13 mouse cellular contexts compared by ENCODE assay signal in the genomic region with DNA sequence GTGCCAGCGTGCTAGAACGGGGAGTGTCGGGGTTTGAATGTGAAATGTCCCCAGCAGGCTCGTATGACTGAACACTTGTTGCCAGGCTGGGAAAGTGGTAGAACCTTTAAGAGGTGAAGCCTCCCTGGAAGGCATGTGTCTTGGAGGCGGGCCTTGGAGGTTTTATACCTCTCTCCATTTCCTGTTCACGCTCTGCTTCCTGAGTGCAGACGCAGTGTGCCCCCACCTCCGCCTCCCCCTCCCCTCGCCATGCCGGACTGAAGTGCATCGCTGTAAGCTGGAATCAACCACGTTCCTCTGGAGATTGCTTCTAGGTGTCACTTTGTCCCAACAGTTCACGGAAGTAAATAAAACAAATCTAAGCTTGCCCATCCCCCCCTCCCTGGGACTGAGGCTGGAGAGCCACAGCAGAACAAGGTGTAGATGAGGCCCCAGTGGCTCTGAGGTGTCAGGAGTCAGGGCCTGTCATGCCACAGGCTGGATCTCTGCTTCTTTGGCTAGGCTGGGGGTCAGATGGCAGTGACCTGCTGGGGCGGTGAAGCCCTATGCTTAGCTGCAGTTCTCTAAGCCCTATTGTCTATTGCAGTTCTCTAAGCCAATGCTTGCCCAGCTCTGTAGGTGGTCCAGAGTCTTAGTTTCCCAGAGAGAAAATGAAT. TPM values are rescaled to one million over a fixed set of nuclear protein-coding genes. Genes with fewer than 3 reads are reported as not detected.
DNase-seq lines count a peak whose midpoint lies in the region; ATAC-seq lines count a peak whose summit lies in the region.
"Had no signal": no experiment of that assay in that cellular context is flagged by ENCODE, and none has a peak within 500 bp of the region (broad histone marks: within the 10 kb centered on the region; RNA-seq: fewer than 3 reads in every experiment).

No protein-coding gene starts in this region.

- H3K27me3 ChIP-seq in kidney, embryonic 16.5 days (ENCODE audit: insufficient read depth, low read length) = peaks cover 8% of the 10 kb centered on the region
- H3K27me3 ChIP-seq in limb, embryonic 11.5 days (ENCODE audit: control insufficient read depth, insufficient read depth, low read length) = no peaks in the 10 kb centered on the region; the same call in 1 of the 2 replicates

- H3K9ac ChIP-seq in kidney, embryonic 16.5 days (replicated peaks; ENCODE audit: low read length) = peak overlapping the region; percentile 41; the same call in 1 of the 2 replicates
- no peak overlapping the region for H3K9ac ChIP-seq in limb, embryonic 11.5 days (ENCODE audit: low read length)
- H3K9ac ChIP-seq: heart, embryonic 15.5 days; liver, embryonic 14.5 days had no signal

- ATAC-seq in kidney, embryonic 16.5 days (ENCODE audit: low FRiP score, low TSS enrichment) = no peak
- ATAC-seq in limb, embryonic 11.5 days (ENCODE audit: insufficient number of reproducible peaks, low FRiP score, low TSS enrichment, low read depth) = no peak
- no peak for ATAC-seq in megakaryocyte, adult 5-6 weeks (ENCODE audit: poor library complexity, severe bottlenecking)

- WGBS in kidney, embryonic 16.5 days = 10% methylated on average over 14 of the region's 14 CpGs
- 18% methylated on average over 14 of the region's 14 CpGs for WGBS in limb, embryonic 11.5 days

- peaks cover 8% of the 10 kb centered on the region for H3K4me1 ChIP-seq in kidney, embryonic 16.5 days (ENCODE audit: insufficient read depth, low read length)
- peaks cover 7% of the 10 kb centered on the region; the same call in 1 of the 2 replicates for H3K4me1 ChIP-seq in limb, embryonic 11.5 days (ENCODE audit: control insufficient read depth, insufficient read depth, low read length)
- H3K4me1 ChIP-seq: heart, embryonic 15.5 days had no signal

- no peak for DNase-seq in kidney, adult 8-10 months
- DNase-seq in CD4-positive helper T cell, adult 2 months (ENCODE audit: low read depth, low spot score) = peak; percentile 51
- DNase-seq in embryo, embryonic 10.5 days (ENCODE audit: low spot score) = peak; percentile 31
- DNase-seq in limb, embryonic 11.5 days (ENCODE audit: low spot score) = peak; percentile 43
- DNase-seq in heart, adult 18-20 months = no peak
- no peak for DNase-seq in heart, adult 9 months (ENCODE audit: low spot score in 2 of 2)

- no peaks in the 10 kb centered on the region for H3K9me3 ChIP-seq in kidney, embryonic 16.5 days (ENCODE audit: low read length)
- H3K9me3 ChIP-seq in limb, embryonic 11.5 days (ENCODE audit: control insufficient read depth, low read length) = no peaks in the 10 kb centered on the region
- H3K9me3 ChIP-seq: heart, embryonic 15.5 days had no signal

- peak overlapping the region; percentile 51 for H3K4me2 ChIP-seq in kidney, embryonic 16.5 days (replicated peaks; ENCODE audit: low read depth, low read length)
- H3K4me2 ChIP-seq in limb, embryonic 11.5 days (ENCODE audit: low read depth, severe bottlenecking) = peak overlapping the region; percentile 13; the same call in 1 of the 2 replicates
- H3K4me2 ChIP-seq: heart, embryonic 15.5 days had no signal

- peak overlapping the region; percentile 22 for H3K4me3 ChIP-seq in kidney, embryonic 16.5 days (ENCODE audit: low read length)
- no peak overlapping the region for H3K4me3 ChIP-seq in limb, embryonic 11.5 days (ENCODE audit: low read depth, low read length)
- H3K4me3 ChIP-seq: heart, embryonic 15.5 days had no signal

- no peak overlapping the region for H3K27ac ChIP-seq in kidney, embryonic 16.5 days (ENCODE audit: low read length)
- no peak overlapping the region for H3K27ac ChIP-seq in limb, embryonic 11.5 days (replicated peaks; ENCODE audit: low read depth, low read length)
- H3K27ac ChIP-seq: heart, embryonic 15.5 days; liver, embryonic 14.5 days had no signal

- no peaks in the 10 kb centered on the region for H3K36me3 ChIP-seq in kidney, embryonic 16.5 days (ENCODE audit: insufficient read depth, low read length)
- H3K36me3 ChIP-seq in limb, embryonic 11.5 days (ENCODE audit: control insufficient read depth, insufficient read depth, low read length) = no peaks in the 10 kb centered on the region
- H3K36me3 ChIP-seq: heart, embryonic 15.5 days had no signal

RNA-seq across cellular contexts. Expression of a gene that starts 18.0 kb away (rescaled TPM):
- not detected in 2 replicates for polyA plus RNA-seq in kidney, embryonic 16.5 days (2015; fragmentation: Nextera tagmentation; extraction: Ambion mirVana)
- not detected in 2 replicates for polyA plus RNA-seq in limb, embryonic 11.5 days (2014; fragmentation: Nextera tagmentation; extraction: Ambion mirVana)
- not detected for total RNA-seq in heart, adult 18-20 months (2021)
- total RNA-seq in megakaryocyte, adult 5-6 weeks (2015) = not detected in 2 replicates
- not detected in 2 replicates for total RNA-seq in megakaryocyte, adult 5-6 weeks (2017)
- total RNA-seq: layer of hippocampus, adult 18-20 months; monocyte, adult 5-6 weeks had no signal
- polyA plus RNA-seq: frontal cortex, adult 2 months; heart, embryonic 15.5 days; liver, embryonic 14.5 days had no signal

RNA-seq across cellular contexts. Expression of a gene that starts 36.6 kb away (rescaled TPM):
- 3.8 and 4.9 TPM in 2 replicates for polyA plus RNA-seq in kidney, embryonic 16.5 days (2015; fragmentation: Nextera tagmentation; extraction: Ambion mirVana)
- polyA plus RNA-seq in limb, embryonic 11.5 days (2014; fragmentation: Nextera tagmentation; extraction: Ambion mirVana) = 26.1 and 27.1 TPM in 2 replicates
- under 1 TPM; 0.42 to 0.87 TPM for total RNA-seq in heart, adult 18-20 months (2021)
- not detected in 2 replicates for total RNA-seq in megakaryocyte, adult 5-6 weeks (2015)
- not detected in 2 replicates for total RNA-seq in megakaryocyte, adult 5-6 weeks (2017)
- total RNA-seq: monocyte, adult 5-6 weeks had no signal

Comparison
In these comparisons a context has a peak if more than half of its experiments do, and no peak if none do; other contexts are left out.
1. DNase-seq: peak in CD4-positive helper T cell, adult 2 months (single experiment), embryo, embryonic 10.5 days (single experiment) and limb, embryonic 11.5 days (single experiment); none in kidney, adult 8-10 months (0 of 2), heart, adult 18-20 months (0 of 2) and heart, adult 9 months (0 of 2).